Mouse (Mus musculus) liver, embryonic 11.5 days (tissue): Measurements from ENCODE around the gene Cyct. TPM values are rescaled to one million over a fixed set of nuclear protein-coding genes. Genes with fewer than 3 reads are reported as not detected.

Source experiments
- ATAC-seq: fragments of 200-750 bp; cut with Nextera tagmentation; replicated peaks from 2 replicates; pipeline ENCODE4 v1.8.0; 2017; ENCODE audit warnings: moderate number of reproducible peaks, mild to moderate bottlenecking, moderate TSS enrichment, moderate library complexity; ENCODE audit not compliant: low FRiP score
- DNase-seq: peaks from one replicate; pipeline ENCODE4 v3.0.0-alpha.2; 2017; ENCODE audit warnings: low spot score
- H3K27ac ChIP-seq: fragments of 300-500 bp; sonication (generic); 2 replicates; pipeline ENCODE4 v1.5.1; 2014; ENCODE audit warnings: mild to moderate bottlenecking, low read depth, low read length, control low read depth
- H3K27me3 ChIP-seq: fragments of 300-500 bp; sonication (generic); replicated peaks from 2 replicates; pipeline ENCODE4 v1.6.1; 2014; ENCODE audit warnings: low read length, mixed read lengths; ENCODE audit not compliant: control insufficient read depth, insufficient read depth
- H3K36me3 ChIP-seq: fragments of 300-500 bp; sonication (generic); 2 replicates; pipeline ENCODE4 v1.6.1; 2014; ENCODE audit warnings: mild to moderate bottlenecking, low read length, moderate library complexity, mixed read lengths; ENCODE audit not compliant: control insufficient read depth, insufficient read depth
- H3K4me1 ChIP-seq: fragments of 300-500 bp; sonication (generic); replicated peaks from 2 replicates; pipeline ENCODE4 v1.6.1; 2014; ENCODE audit warnings: low read length, mixed read lengths; ENCODE audit not compliant: control insufficient read depth, insufficient read depth
- H3K4me2 ChIP-seq: fragments of 300-500 bp; sonication (generic); 2 replicates; pipeline ENCODE4 v1.6.1; 2014; ENCODE audit warnings: mild to moderate bottlenecking, control low read depth, moderate library complexity
- H3K4me3 ChIP-seq: fragments of 300-500 bp; sonication (generic); 2 replicates; pipeline ENCODE4 v1.5.1; 2014; ENCODE audit warnings: low read depth, low read length, control low read depth
- H3K9ac ChIP-seq: fragments of 300-500 bp; sonication (generic); 2 replicates; pipeline ENCODE4 v1.6.1; 2014; ENCODE audit warnings: low read depth, low read length, control low read depth
- H3K9me3 ChIP-seq: fragments of 300-500 bp; sonication (generic); 2 replicates; pipeline ENCODE4 v1.6.1; 2016; ENCODE audit warnings: low read length, inconsistent platforms, mixed read lengths; ENCODE audit not compliant: control insufficient read depth
- WGBS: fragments of 180-500 bp; shearing (Covaris S2); extraction: QIAGEN DNeasy Blood & Tissue Kit; methylation state at CpG from one replicate; pipeline ENCODE4 v1.1.7; 2014; 5-methylcytosine and 5-hydroxymethylcytosine counted together
- polyA plus RNA-seq: library from polyadenylated mRNA; unstranded; fragments of >200 nt; fragmentation: Nextera tagmentation; extraction: Ambion mirVana; gene quantifications from 2 replicates; pipeline ENCODE4 v1.2.1, GENCODE M21; 2014

Gene Cyct
- polyA plus RNA-seq, 1 experiment from 2014 or later, result 0.27 TPM

DNA sequence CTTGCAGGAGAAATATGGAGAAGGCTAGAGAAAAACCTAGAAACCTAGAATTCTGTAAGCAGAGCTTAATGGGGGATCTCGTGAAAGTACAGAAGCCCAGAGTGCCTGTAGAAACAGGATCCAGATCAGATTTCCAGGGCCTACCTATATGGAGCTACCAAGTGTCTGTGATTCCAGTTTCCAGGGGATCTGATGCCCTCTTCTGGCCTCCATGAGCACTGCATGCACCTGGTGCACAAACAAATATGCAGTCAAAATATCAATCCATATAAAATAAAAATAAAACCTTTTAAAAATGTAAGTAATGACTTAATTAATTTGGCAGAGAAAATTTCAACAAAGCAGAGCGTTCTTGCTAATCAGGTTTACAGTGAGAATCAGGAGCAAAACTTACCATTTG lies 1.9 kb upstream of the Cyct start:
- no peaks in the 10 kb centered on the region for H3K27me3 ChIP-seq
- no peak overlapping the region for H3K27ac ChIP-seq
- no peak overlapping the region for H3K4me2 ChIP-seq
- ATAC-seq (no peak), DNase-seq (no peak)
- H3K4me3 ChIP-seq, result no peak overlapping the region
- H3K9me3 ChIP-seq, result no peaks in the 10 kb centered on the region
- H3K9ac ChIP-seq, result no peak overlapping the region
- H3K36me3 ChIP-seq, result no peaks in the 10 kb centered on the region
- H3K4me1 ChIP-seq, result no peaks in the 10 kb centered on the region
- WGBS, result 55% methylated on average over 2 of the region's 2 CpGs

DNA sequence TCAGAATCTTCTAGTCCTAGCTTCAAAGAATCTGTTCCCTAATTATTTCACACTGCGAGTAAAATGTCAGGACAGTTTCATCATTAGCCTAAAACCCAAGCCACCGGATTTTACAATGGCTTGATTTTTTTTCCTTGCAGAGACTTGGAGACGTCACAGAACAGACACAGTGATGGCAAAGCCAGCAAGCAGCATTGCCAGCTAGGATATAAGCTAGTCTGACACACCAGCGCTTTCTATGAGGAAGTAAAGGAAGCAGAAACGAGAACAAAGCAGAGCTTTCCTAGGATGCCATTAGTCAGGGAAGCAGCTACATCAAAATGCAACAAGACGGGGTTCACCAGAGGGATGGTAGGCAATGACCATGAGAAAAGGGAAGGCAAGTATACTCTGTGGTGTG lies 12.4 kb downstream of the Cyct start:
- H3K9me3 ChIP-seq, result no peaks in the 10 kb centered on the region
- DNase-seq (no peak), ATAC-seq (no peak)
- H3K4me1 ChIP-seq, result no peaks in the 10 kb centered on the region
- no peak overlapping the region for H3K4me2 ChIP-seq
- WGBS, result 76% methylated on average over 6 of the region's 6 CpGs
- no peaks in the 10 kb centered on the region for H3K27me3 ChIP-seq
- no peak overlapping the region for H3K4me3 ChIP-seq
- no peaks in the 10 kb centered on the region for H3K36me3 ChIP-seq
- no peak overlapping the region for H3K27ac ChIP-seq
- H3K9ac ChIP-seq, result no peak overlapping the region

DNA sequence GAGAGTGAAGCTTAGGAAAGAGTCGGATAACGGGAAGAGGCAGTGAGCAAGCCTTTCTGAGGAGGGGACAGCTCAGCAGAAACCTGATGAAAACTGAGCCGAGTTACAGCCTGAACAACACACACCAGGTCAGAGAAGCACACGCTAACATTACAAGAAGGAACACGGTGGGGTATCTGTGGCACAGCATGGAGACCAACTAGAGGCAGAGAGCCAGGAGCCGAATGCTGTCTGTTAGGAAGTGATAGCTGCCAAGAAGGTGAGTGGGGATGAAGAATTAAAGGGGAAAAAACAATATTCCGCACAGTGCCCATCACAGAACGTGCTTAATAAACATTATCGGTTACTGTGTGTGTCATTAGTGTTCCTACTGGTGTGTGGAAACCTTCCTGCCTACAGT lies 18.1 kb downstream of the Cyct start:
- no peak for ATAC-seq
- no peak overlapping the region for H3K9ac ChIP-seq
- DNase-seq, result no peak
- no peak overlapping the region for H3K4me3 ChIP-seq
- no peak overlapping the region for H3K27ac ChIP-seq
- H3K4me1 ChIP-seq, result no peaks in the 10 kb centered on the region
- peaks cover 13% of the 10 kb centered on the region for H3K27me3 ChIP-seq
- H3K4me2 ChIP-seq, result no peak overlapping the region
- no peaks in the 10 kb centered on the region for H3K36me3 ChIP-seq
- 85% methylated on average over 9 of the region's 9 CpGs for WGBS
- H3K9me3 ChIP-seq, result no peaks in the 10 kb centered on the region

DNA sequence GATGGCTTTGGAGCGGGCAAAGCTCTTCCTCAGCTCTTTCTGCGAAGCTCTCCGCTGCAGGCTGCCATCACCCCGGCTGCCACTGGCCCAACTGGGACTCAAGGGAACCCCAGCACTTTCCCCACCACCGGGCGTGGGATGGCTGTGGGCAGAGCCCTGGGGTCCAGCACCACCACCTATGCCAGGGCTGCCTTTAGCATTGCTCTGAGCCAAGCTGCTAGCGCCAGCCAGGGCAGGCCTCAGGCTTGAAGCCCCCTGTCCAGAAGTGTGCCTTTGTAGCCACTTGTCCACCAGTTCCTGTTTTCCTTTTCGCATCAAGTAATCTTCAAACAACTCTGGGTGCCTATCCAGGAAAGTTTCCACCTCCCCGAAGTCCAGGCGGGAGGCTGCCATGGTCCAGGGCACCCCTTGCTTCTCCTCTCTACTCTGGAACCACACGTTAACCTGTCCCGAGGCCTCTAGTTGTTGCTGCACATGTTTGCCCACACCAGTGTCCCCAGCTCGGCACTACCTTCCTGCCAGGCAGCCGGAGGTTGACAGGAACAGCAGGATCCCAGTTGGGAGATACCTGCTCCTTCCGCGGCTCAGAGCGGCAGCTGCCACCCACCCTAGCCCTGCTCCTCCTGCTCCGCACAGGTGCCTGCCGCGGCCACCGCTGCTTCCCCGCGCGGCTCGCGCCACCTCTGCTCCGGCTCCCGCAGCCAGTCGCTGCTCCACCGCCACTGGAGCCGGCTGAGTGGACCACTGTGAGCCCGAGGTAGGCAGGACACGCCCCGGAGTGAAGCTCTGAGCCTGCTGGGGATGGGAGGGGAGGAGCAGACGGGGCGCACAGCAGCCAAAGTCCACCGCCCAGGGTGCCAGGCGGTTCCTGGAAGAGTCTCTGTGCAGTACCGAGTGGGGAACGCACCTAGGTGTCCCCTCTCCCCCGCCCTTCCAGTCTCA lies 21.8 kb downstream of the Cyct start, which contains the start of gene Pde11a:
Gene Pde11a (minus strand): TSS at position 560 of the 942 bp plus-strand sequence.
- Histone ChIP-seq H3K4me2 (peak within 1 kb of the TSS; percentile 70), H3K9ac (no peak within 1 kb of the TSS), H3K27ac (no peak within 1 kb of the TSS), H3K27me3 (peaks cover 18% of the 10 kb centered on the region), H3K9me3 (no peaks in the 10 kb centered on the region), H3K4me3 (peak within 1 kb of the TSS; percentile 50), H3K36me3 (no peaks in the 10 kb centered on the region), H3K4me1 (no peaks in the 10 kb centered on the region)
- WGBS, result 17% methylated on average over 41 of the region's 41 CpGs
- ATAC-seq, result peak; percentile 71
- peak; percentile 50 for DNase-seq

DNA sequence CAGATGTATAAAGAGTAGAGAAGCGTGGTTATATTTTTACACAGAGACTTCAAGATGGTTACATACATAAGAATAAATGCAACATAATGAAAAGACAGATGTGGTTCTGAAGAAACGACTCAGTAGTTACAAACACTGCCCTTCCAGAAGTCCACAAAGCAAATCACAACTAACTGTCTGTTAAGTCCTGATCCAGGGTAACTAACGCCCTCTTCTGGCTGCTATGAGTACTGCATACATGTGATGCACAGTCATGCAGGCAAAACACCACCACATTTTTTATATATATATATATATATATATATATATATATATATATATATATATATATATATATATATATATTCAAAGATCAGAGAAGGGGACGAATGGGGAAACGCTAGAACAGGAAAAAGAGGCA lies 25.7 kb downstream of the Cyct start:
- no peak overlapping the region for H3K4me2 ChIP-seq
- H3K4me3 ChIP-seq, result no peak overlapping the region
- no peak for ATAC-seq
- 72% methylated on average over 5 of the region's 5 CpGs for WGBS
- H3K9ac ChIP-seq, result no peak overlapping the region
- no peak overlapping the region for H3K27ac ChIP-seq
- H3K36me3 ChIP-seq, result no peaks in the 10 kb centered on the region
- H3K9me3 ChIP-seq, result no peaks in the 10 kb centered on the region
- H3K27me3 ChIP-seq, result peaks cover 18% of the 10 kb centered on the region
- no peaks in the 10 kb centered on the region for H3K4me1 ChIP-seq
- DNase-seq, result no peak

DNA sequence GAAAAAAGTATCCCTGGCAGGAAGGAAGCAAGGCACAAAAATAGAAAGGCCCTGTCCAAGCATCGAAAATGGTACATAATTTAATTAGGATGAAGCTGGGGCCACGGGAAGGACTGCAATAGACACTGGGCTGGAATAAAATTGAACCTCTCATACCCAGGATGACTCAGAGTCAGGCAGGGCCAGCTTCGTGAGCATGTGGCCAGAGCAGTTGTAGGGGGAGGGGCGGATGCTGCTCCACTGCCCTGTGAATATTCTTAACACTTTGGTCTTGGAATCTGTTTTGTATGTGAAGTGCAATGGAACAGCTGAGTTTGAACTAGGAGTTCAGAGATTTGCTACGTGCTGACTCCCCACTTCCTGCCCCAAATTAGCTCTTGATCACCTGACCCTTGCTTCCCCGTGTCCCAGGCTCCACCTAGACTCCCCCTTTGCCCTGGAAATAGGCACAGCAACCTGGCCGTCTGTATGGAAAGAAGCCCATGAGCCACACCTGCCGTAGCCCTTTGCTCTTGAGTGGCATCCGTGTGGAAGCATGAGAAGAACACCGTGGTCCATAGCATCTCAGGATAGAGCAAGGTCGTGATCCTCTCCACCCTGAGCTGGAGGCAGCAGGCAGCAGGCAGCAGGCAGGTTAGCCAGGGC lies 28.0 kb downstream of the Cyct start:
- Histone ChIP-seq H3K4me2 (no peak overlapping the region), H3K27me3 (peaks cover 4% of the 10 kb centered on the region), H3K4me3 (no peak overlapping the region), H3K4me1 (no peaks in the 10 kb centered on the region), H3K9me3 (no peaks in the 10 kb centered on the region), H3K9ac (no peak overlapping the region), H3K27ac (no peak overlapping the region), H3K36me3 (no peaks in the 10 kb centered on the region)
- WGBS, result 68% methylated on average over 11 of the region's 11 CpGs
- DNase-seq (no peak), ATAC-seq (no peak)

DNA sequence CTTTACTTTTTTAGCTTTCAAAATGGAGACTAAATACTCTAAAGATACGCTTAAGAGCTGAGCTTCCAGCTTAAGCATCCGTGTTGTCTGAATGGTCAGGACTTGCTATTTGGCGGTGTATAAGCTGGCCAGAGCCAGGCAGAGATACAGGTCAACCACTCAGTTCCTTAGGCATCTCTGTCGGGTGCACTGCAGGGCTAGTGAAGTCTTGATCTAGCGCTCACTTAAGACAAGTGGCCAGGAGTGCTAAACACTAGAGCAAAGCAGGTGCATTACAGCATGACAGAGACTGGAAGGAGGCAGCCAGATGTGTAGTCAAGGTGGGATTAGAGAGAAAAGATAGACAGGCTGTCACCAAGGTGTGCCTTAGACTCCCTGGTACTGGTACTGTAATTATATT lies 30.2 kb downstream of the Cyct start:
- no peak for ATAC-seq
- WGBS, result 91% methylated on average over 5 of the region's 5 CpGs
- no peak overlapping the region for H3K9ac ChIP-seq
- no peak overlapping the region for H3K4me3 ChIP-seq
- H3K27ac ChIP-seq, result no peak overlapping the region
- no peak for DNase-seq
- H3K9me3 ChIP-seq, result no peaks in the 10 kb centered on the region
- H3K4me1 ChIP-seq, result no peaks in the 10 kb centered on the region
- H3K27me3 ChIP-seq, result no peaks in the 10 kb centered on the region
- no peaks in the 10 kb centered on the region for H3K36me3 ChIP-seq
- H3K4me2 ChIP-seq, result no peak overlapping the region

DNA sequence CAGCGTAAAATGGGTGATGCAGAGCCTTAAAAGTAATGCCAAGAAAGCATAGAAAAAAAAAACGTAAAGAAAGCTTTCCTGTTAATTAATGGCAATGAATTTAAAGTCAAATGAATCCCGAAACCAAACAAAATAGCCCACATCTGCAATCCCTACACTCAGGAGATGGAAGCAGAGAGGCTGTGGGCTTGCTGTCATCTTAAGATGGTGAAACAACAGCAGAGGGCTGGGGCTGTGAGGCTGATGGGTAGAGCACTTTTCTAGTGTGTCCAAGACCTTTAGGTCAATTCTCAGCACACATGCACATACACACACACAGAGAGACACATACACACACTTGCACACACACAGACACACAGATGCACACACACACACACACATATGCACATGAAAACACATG lies 34.1 kb downstream of the Cyct start:
- WGBS, result 80% methylated on average over 3 of the region's 3 CpGs
- ATAC-seq (no peak), DNase-seq (no peak)
- H3K4me2 ChIP-seq, result no peak overlapping the region
- H3K27ac ChIP-seq, result no peak overlapping the region
- H3K4me1 ChIP-seq, result no peaks in the 10 kb centered on the region; the same call in 1 of the 2 replicates
- H3K27me3 ChIP-seq, result no peaks in the 10 kb centered on the region
- no peaks in the 10 kb centered on the region for H3K9me3 ChIP-seq
- no peak overlapping the region for H3K4me3 ChIP-seq
- no peaks in the 10 kb centered on the region for H3K36me3 ChIP-seq
- no peak overlapping the region for H3K9ac ChIP-seq
